Mouse (Mus musculus) neural tube, embryonic 15.5 days (tissue): Measurements from ENCODE around the gene Tbpl1. TPM values are rescaled to one million over a fixed set of nuclear protein-coding genes. Genes with fewer than 3 reads are reported as not detected.

Source experiments
- ATAC-seq: fragments of 200-750 bp; cut with Nextera tagmentation; 2 replicates; pipeline ENCODE4 v1.8.0; 2017; ENCODE audit warnings: mild to moderate bottlenecking, moderate TSS enrichment, moderate library complexity; ENCODE audit not compliant: low FRiP score
- H3K27ac ChIP-seq: fragments of 300-500 bp; sonication (generic); replicated peaks from 2 replicates; pipeline ENCODE4 v1.5.1; 2015; ENCODE audit warnings: mild to moderate bottlenecking, inconsistent platforms
- H3K27me3 ChIP-seq: fragments of 300-500 bp; sonication (generic); replicated peaks from 2 replicates; pipeline ENCODE4 v1.6.1; 2015; ENCODE audit warnings: inconsistent platforms
- H3K36me3 ChIP-seq: fragments of 300-500 bp; sonication (generic); 2 replicates; pipeline ENCODE4 v1.6.1; 2015; ENCODE audit warnings: inconsistent platforms
- H3K4me1 ChIP-seq: fragments of 300-500 bp; sonication (generic); 2 replicates; pipeline ENCODE4 v1.6.1; 2015; ENCODE audit warnings: inconsistent platforms
- H3K4me2 ChIP-seq: fragments of 300-500 bp; sonication (generic); 2 replicates; pipeline ENCODE4 v1.6.1; 2015; ENCODE audit warnings: inconsistent platforms, mild to moderate bottlenecking, moderate library complexity
- H3K4me3 ChIP-seq: fragments of 300-500 bp; sonication (generic); replicated peaks from 2 replicates; pipeline ENCODE4 v1.5.1; 2015; ENCODE audit warnings: mild to moderate bottlenecking, inconsistent platforms
- H3K9ac ChIP-seq: fragments of 300-500 bp; sonication (generic); replicated peaks from 2 replicates; pipeline ENCODE4 v1.6.1; 2015; ENCODE audit warnings: mild to moderate bottlenecking, inconsistent platforms
- H3K9me3 ChIP-seq: fragments of 300-500 bp; sonication (generic); replicated peaks from 2 replicates; pipeline ENCODE4 v1.6.1; 2016; ENCODE audit warnings: inconsistent platforms
- WGBS: fragments of 180-500 bp; shearing (Covaris S2); methylation state at CpG from one replicate; pipeline ENCODE4 v1.1.7; 2015; ENCODE audit warnings: mixed read lengths; 5-methylcytosine and 5-hydroxymethylcytosine counted together
- polyA plus RNA-seq: library from polyadenylated mRNA; unstranded; fragments of >200 nt; fragmentation: Nextera tagmentation; extraction: Ambion mirVana; gene quantifications from 2 replicates; pipeline ENCODE4 v1.2.1, GENCODE M21; 2015

Tbpl1 gene
- polyA plus RNA-seq = 72.4 and 88.3 TPM in 2 replicates

DNA sequence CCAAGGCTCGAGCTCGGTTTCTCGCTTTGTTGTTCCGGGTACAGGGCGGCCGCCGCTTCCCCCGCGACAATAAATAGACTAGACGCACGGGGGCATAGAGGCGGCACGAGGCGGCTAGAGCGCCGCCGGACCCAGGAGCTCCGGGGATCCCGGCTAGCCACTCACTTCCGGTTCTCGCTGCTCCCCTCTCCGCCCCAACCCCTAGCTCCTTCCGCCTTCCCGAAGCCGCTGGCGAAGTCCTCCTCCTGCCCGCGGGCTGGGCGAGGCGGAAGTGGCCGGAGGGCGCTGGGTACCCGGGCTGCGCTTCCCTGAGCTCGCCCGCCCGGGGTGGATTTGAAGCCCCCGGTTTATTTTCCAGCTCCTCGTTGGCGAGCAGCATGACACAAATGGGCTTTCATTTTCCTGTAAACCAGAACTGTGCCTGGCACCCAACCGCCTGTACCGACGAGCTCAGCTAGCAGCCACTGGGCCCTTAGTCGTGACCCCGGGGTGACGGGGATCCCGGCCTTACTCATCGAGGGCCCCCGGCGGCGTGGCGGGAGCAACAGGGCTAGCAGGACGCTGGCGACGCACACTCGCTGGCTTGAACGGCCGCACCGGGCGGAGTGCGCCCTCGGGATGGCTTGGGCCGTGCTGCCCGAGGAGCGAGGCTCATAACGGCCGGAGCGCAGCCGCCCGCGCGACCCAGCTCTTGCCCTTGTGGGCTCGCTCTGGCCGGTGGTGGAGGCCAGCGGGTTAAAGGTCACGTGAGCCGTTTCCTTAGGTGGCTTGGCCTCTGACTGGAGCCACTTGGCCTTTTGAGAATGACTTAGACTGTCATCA is at the start of gene Tbpl1:
Gene Tbpl1 (minus strand): TSS at position 667 of the 822 bp plus-strand sequence.
- ATAC-seq = peak; percentile 99
- H3K36me3 ChIP-seq = no peaks in the 10 kb centered on the region
- H3K4me2 ChIP-seq = peak within 1 kb of the TSS; percentile 94
- H3K27me3 ChIP-seq = no peaks in the 10 kb centered on the region
- under 1% methylated on average over 77 of the region's 77 CpGs for WGBS
- peak within 1 kb of the TSS; percentile 99 for H3K4me3 ChIP-seq
- H3K4me1 ChIP-seq = peaks cover 39% of the 10 kb centered on the region
- no peaks in the 10 kb centered on the region for H3K9me3 ChIP-seq
- peak within 1 kb of the TSS; percentile 98 for H3K9ac ChIP-seq
- peak within 1 kb of the TSS; percentile 97 for H3K27ac ChIP-seq

- 37% methylated on average over 4 of the region's 4 CpGs for WGBS
- H3K9ac ChIP-seq = no peak overlapping the region
- H3K4me2 ChIP-seq = no peak overlapping the region
- H3K9me3 ChIP-seq = no peaks in the 10 kb centered on the region
- H3K27me3 ChIP-seq = no peaks in the 10 kb centered on the region
- H3K4me3 ChIP-seq = no peak overlapping the region
- no peak overlapping the region for H3K27ac ChIP-seq
- H3K4me1 ChIP-seq = no peaks in the 10 kb centered on the region
- no peaks in the 10 kb centered on the region for H3K36me3 ChIP-seq
- no peak for ATAC-seq
Observed at GRCm38 (mm10) chr10:22781466-22781865, 49.7 kb upstream of the Tbpl1 start.

GRCm38 (mm10) chr10:22777939-22778338 is 46.2 kb upstream of the Tbpl1 start:
- Histone ChIP-seq H3K36me3 (no peaks in the 10 kb centered on the region), H3K4me1 (no peaks in the 10 kb centered on the region), H3K9ac (no peak overlapping the region), H3K4me2 (no peak overlapping the region), H3K9me3 (no peaks in the 10 kb centered on the region), H3K27ac (no peak overlapping the region), H3K27me3 (no peaks in the 10 kb centered on the region), H3K4me3 (no peak overlapping the region)
- no peak for ATAC-seq
- WGBS = 17% methylated on average over 5 of the region's 5 CpGs

DNA sequence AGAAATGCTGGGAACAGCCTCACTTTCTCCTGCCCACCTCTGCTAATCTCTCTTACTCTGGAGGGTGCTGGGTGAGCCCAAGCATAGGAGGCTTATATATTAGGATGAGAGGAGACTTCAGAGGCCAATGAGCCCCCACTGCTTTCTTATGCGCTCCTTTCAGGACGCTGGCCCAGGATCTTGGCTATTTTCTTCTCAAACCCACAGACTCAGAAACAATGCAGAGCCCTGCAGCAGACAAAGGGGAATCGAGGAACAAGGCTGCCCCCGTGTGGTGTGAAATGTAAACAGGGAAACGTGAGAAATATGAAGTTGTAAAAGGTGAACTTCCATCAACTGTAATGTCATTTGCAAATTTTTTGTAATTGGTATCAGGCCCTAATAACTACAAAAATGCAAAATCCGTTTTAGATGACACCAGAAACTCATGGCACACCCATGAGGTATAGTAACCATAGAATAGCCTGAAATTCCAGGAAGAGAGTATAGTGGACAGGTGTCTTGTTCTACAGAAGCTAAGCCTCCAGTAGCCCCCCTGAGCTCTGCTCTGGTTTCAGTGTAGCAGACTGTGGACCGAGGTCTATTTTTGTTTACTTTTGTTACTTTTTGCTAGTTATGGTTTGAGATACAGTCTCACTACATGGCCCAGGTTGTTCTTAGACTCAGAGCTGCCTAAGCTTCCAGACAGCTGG is 44.4 kb upstream of the Tbpl1 start:
- no peaks in the 10 kb centered on the region for H3K27me3 ChIP-seq
- H3K36me3 ChIP-seq = no peaks in the 10 kb centered on the region
- H3K4me1 ChIP-seq = no peaks in the 10 kb centered on the region
- H3K27ac ChIP-seq = no peak overlapping the region
- no peak overlapping the region for H3K4me3 ChIP-seq
- H3K9me3 ChIP-seq = no peaks in the 10 kb centered on the region
- no peak overlapping the region for H3K4me2 ChIP-seq
- no peak overlapping the region for H3K9ac ChIP-seq
- 9% methylated on average over 7 of the region's 7 CpGs for WGBS
- peak; percentile 86 for ATAC-seq

DNA sequence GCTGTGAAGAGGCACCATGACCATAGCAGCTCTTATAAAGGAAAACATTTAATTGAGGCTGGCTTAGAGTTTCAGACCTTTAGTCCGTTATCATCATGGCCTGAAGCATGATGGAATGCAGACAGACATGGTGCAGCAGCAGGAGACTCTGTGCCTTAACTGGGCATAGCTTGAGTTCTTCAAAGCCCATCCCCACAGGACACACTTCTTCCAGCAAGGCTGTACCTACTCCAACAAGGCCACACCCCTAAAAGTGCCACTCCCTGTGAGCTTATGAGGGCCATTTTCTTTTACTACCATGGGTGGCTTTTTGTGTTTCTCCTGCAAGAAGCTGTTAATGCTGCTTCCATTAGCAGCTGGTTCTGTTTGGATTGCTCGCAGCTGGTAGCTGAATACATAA is 43.7 kb upstream of the Tbpl1 start:
- no peak overlapping the region for H3K9ac ChIP-seq

GRCm38 (mm10) chr10:22774626-22775025 is 42.9 kb upstream of the Tbpl1 start:
- WGBS = 89% methylated on average over 3 of the region's 3 CpGs
- ATAC-seq = no peak
- Histone ChIP-seq H3K36me3 (no peaks in the 10 kb centered on the region), H3K9me3 (no peaks in the 10 kb centered on the region), H3K9ac (no peak overlapping the region), H3K4me2 (no peak overlapping the region), H3K4me1 (no peaks in the 10 kb centered on the region), H3K27ac (no peak overlapping the region), H3K4me3 (no peak overlapping the region), H3K27me3 (no peaks in the 10 kb centered on the region)

More for the DNA sequence above, 43.7 kb upstream of the Tbpl1 start:
- H3K4me3 ChIP-seq = no peak overlapping the region
- no peaks in the 10 kb centered on the region for H3K9me3 ChIP-seq
- H3K27ac ChIP-seq = no peak overlapping the region
- no peaks in the 10 kb centered on the region for H3K4me1 ChIP-seq
- no peaks in the 10 kb centered on the region for H3K27me3 ChIP-seq
- no peaks in the 10 kb centered on the region for H3K36me3 ChIP-seq
- WGBS = 56% methylated on average over 2 of the region's 2 CpGs
- no peak overlapping the region for H3K4me2 ChIP-seq
- no peak for ATAC-seq

- Histone ChIP-seq H3K36me3 (no peaks in the 10 kb centered on the region), H3K9ac (no peak overlapping the region), H3K4me2 (no peak overlapping the region), H3K27ac (no peak overlapping the region), H3K27me3 (no peaks in the 10 kb centered on the region), H3K9me3 (no peaks in the 10 kb centered on the region), H3K4me1 (no peaks in the 10 kb centered on the region), H3K4me3 (no peak overlapping the region)
- no peak for ATAC-seq
- 94% methylated on average over 1 of the region's 1 CpGs for WGBS
Observed at GRCm38 (mm10) chr10:22754240-22754639, 22.5 kb upstream of the Tbpl1 start.

DNA sequence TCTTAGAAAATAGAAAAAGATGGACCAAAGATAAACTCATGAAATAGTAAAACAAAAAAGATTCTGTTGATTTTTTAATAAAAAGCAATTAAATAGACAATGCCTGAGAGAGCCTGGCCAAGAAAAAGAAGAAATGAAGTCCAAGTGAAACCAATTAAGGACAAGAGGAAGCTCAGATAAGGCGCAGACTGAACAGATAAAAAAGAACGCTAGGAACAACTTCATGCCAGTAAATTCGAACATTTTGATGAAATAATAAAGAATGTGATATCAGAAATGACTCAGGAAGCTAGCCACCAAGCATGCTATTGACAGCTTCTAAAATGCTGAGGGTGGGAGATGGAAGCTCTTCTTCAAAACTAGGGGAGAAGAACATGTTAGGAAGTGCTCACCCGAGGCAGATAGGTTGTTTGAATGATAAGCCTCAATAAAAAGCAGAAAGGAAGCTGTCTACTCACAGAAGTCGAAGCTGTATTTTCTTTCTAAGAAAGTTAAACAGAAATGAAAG is 19.5 kb upstream of the Tbpl1 start:
- ATAC-seq = no peak
- 72% methylated on average over 5 of the region's 5 CpGs for WGBS
- H3K4me3 ChIP-seq = no peak overlapping the region
- H3K27me3 ChIP-seq = no peaks in the 10 kb centered on the region
- H3K4me2 ChIP-seq = no peak overlapping the region
- no peaks in the 10 kb centered on the region for H3K36me3 ChIP-seq
- no peak overlapping the region for H3K27ac ChIP-seq
- H3K9me3 ChIP-seq = no peaks in the 10 kb centered on the region
- no peak overlapping the region for H3K9ac ChIP-seq
- peaks cover 6% of the 10 kb centered on the region for H3K4me1 ChIP-seq

- H3K4me2 ChIP-seq = no peak overlapping the region
- ATAC-seq = peak; percentile 95
- no peaks in the 10 kb centered on the region for H3K9me3 ChIP-seq
Observed at GRCm38 (mm10) chr10:22746334-22747322, 14.9 kb upstream of the Tbpl1 start.

GRCm38 (mm10) chr10:22745922-22746321 is 14.2 kb upstream of the Tbpl1 start:
- Histone ChIP-seq H3K27me3 (no peaks in the 10 kb centered on the region), H3K9me3 (no peaks in the 10 kb centered on the region), H3K36me3 (no peaks in the 10 kb centered on the region), H3K4me1 (peaks cover 8% of the 10 kb centered on the region), H3K4me2 (no peak overlapping the region), H3K9ac (no peak overlapping the region), H3K4me3 (no peak overlapping the region), H3K27ac (peak overlapping the region; percentile 69)
- peak; percentile 16 for ATAC-seq
- WGBS = 57% methylated on average over 7 of the region's 7 CpGs

More at GRCm38 (mm10) chr10:22746334-22747322, 14.9 kb upstream of the Tbpl1 start:
- Histone ChIP-seq H3K27ac (peak overlapping the region; percentile 69), H3K4me1 (peaks cover 8% of the 10 kb centered on the region), H3K27me3 (no peaks in the 10 kb centered on the region), H3K4me3 (no peak overlapping the region), H3K36me3 (no peaks in the 10 kb centered on the region), H3K9ac (no peak overlapping the region)
- 39% methylated on average over 13 of the region's 13 CpGs for WGBS

- no peak for ATAC-seq
- Histone ChIP-seq H3K27ac (peak overlapping the region; percentile 97), H3K4me3 (peak overlapping the region; percentile 99), H3K4me1 (peaks cover 32% of the 10 kb centered on the region), H3K27me3 (no peaks in the 10 kb centered on the region), H3K36me3 (no peaks in the 10 kb centered on the region), H3K9ac (peak overlapping the region; percentile 98), H3K9me3 (no peaks in the 10 kb centered on the region), H3K4me2 (peak overlapping the region; percentile 94)
- WGBS = 67% methylated on average over 10 of the region's 10 CpGs
Observed at GRCm38 (mm10) chr10:22732181-22732580, 443 bp upstream of the Tbpl1 start.
